Mouse (Mus musculus) myocyte (in vitro differentiated cells): ENCODE results near the gene Zfp655. TPM values are rescaled to one million over a fixed set of nuclear protein-coding genes. Genes with fewer than 3 reads are reported as not detected.
"Not testable (repeated sequence)": the region's sequence is repeated elsewhere in the genome, so short reads cannot be mapped to it uniquely, and the experiment has no call there.

ENCODE experiments used
- H3K27me3 ChIP-seq: one replicate; pipeline ENCODE4 v1.6.1; 2011; ENCODE audit not compliant: control insufficient read depth, insufficient read depth, insufficient read length
- H3K36me3 ChIP-seq: one replicate; pipeline ENCODE4 v1.6.1; 2011; ENCODE audit not compliant: control insufficient read depth, insufficient read depth
- H3K4me2 ChIP-seq: one replicate; pipeline ENCODE4 v1.6.1; 2011; ENCODE audit warnings: low read depth, control low read depth
- H3K4me3 ChIP-seq: one replicate; pipeline ENCODE4 v1.5.1; 2011; ENCODE audit warnings: mild to moderate bottlenecking, control low read depth, moderate library complexity
- H3K79me2 ChIP-seq: one replicate; pipeline ENCODE4 v1.6.1; 2011; ENCODE audit not compliant: control insufficient read depth, insufficient read depth
- H3ac ChIP-seq: one replicate; pipeline ENCODE4 v1.6.1; 2011; ENCODE audit not compliant: control insufficient read depth, insufficient read length
- CEBPB ChIP-seq: IDR thresholded peaks from 2 replicates; pipeline ENCODE4 v1.6.1; 2011; ENCODE audit warnings: mild to moderate bottlenecking, moderate library complexity; ENCODE audit not compliant: poor library complexity, insufficient read depth, severe bottlenecking
- E2F4 ChIP-seq: IDR thresholded peaks from one replicate; pipeline ENCODE4 v1.6.1; 2011; ENCODE audit warnings: mild to moderate bottlenecking, control low read depth, moderate library complexity; ENCODE audit not compliant: insufficient read depth
- MAX ChIP-seq: IDR thresholded peaks from one replicate; pipeline ENCODE4 v1.6.1; 2011; ENCODE audit warnings: low read depth, mild to moderate bottlenecking, control low read depth
- MYOD1 ChIP-seq, 3 experiments: IDR thresholded peaks; one replicate each; pipeline ENCODE4 v1.6.1; 2011; ENCODE audit warnings: control low read depth in 2 of 3, low read depth in 2 of 3, mild to moderate bottlenecking in 2 of 3, moderate library complexity in 1 of 3; ENCODE audit not compliant: insufficient read length in 2 of 3, control insufficient read depth in 1 of 3
- MYOG ChIP-seq, 3 experiments: IDR thresholded peaks; one replicate each; pipeline ENCODE4 v1.6.1; 2011; ENCODE audit warnings: control low read depth in 2 of 3, low read depth in 2 of 3, mild to moderate bottlenecking in 2 of 3; ENCODE audit not compliant: insufficient read length in 2 of 3, control insufficient read depth in 1 of 3, insufficient read depth in 1 of 3
- POLR2A ChIP-seq: IDR thresholded peaks from one replicate; pipeline ENCODE4 v1.6.1; 2011; ENCODE audit warnings: low read depth, mild to moderate bottlenecking, control low read depth, moderate library complexity; ENCODE audit not compliant: insufficient read length
- POLR2AphosphoS2 ChIP-seq: IDR thresholded peaks from one replicate; pipeline ENCODE4 v1.6.1; 2011; ENCODE audit warnings: low read depth, control low read depth; ENCODE audit not compliant: insufficient read length
- REST ChIP-seq: IDR thresholded peaks from one replicate; pipeline ENCODE4 v1.6.1; 2011; ENCODE audit warnings: mild to moderate bottlenecking, control low read depth, moderate library complexity; ENCODE audit not compliant: insufficient read depth, insufficient read length
- SRF ChIP-seq: IDR thresholded peaks from one replicate; pipeline ENCODE4 v1.6.1; 2011; ENCODE audit warnings: low read depth; ENCODE audit not compliant: control insufficient read depth, insufficient read length
- TCF12 ChIP-seq: IDR thresholded peaks from one replicate; pipeline ENCODE4 v1.6.1; 2011; ENCODE audit warnings: mild to moderate bottlenecking, control low read depth; ENCODE audit not compliant: poor library complexity, insufficient read depth, severe bottlenecking
- TCF3 ChIP-seq: IDR thresholded peaks from one replicate; pipeline ENCODE4 v1.6.1; 2011; ENCODE audit warnings: low read depth, control low read depth; ENCODE audit not compliant: insufficient read length
- USF1 ChIP-seq: IDR thresholded peaks from one replicate; pipeline ENCODE4 v1.6.1; 2011; ENCODE audit warnings: low read depth, mild to moderate bottlenecking, control low read depth, moderate library complexity
- polyA plus RNA-seq: library from polyadenylated mRNA; unstranded; fragments of >200 nt; fragmentation: generic; extraction: Trizol; gene quantifications from one replicate; pipeline ENCODE4 v1.2.1, GENCODE M21; 2012; ENCODE audit warnings: missing spikeins

The Zfp655 gene
- polyA plus RNA-seq, 1 experiment = 11.5 TPM

DNA sequence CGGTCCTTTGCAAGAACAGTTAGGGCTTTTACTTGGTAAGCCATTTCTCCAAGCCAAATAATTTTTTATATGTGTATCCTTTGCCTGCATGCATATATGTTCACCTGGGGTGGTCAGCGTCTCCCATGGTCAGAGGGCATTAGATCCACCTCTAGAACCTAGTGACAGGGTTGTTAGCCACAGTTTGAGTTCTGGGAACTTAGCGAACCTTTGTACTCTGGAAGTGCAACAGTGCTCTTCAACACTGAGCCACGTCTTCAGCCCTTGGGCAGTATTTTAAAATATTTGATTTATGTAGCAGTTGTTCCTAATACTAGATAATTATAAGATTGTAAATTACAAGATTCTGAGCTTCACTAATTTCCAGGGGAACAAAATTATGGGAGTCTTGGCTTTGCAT is 874 bp upstream of the Zfp655 start:
- TF ChIP-seq POLR2A = no peak
- TF ChIP-seq POLR2AphosphoS2 = no peak
- no peak for TF ChIP-seq MAX
- TF ChIP-seq USF1 = no peak
- no peak for TF ChIP-seq E2F4
- no peak for TF ChIP-seq TCF12
- no peak for TF ChIP-seq SRF
- TF ChIP-seq CEBPB = no peak
- TF ChIP-seq MYOD1 (IDR thresholded peaks at IDR 0.05; ENCODE audit: control insufficient read depth in 1 of 3, insufficient read length in 2 of 3, low read depth in 2 of 3) = no peak
- TF ChIP-seq REST = no peak
- TF ChIP-seq TCF3 = no peak
- no peak for TF ChIP-seq MYOG (IDR thresholded peaks at IDR 0.05; ENCODE audit: control insufficient read depth in 1 of 3, insufficient read depth in 1 of 3, insufficient read length in 2 of 3, low read depth in 2 of 3)
- H3ac ChIP-seq = no peak overlapping the region
- peaks cover 15% of the 10 kb centered on the region for H3K36me3 ChIP-seq
- peak overlapping the region; percentile 71 for H3K4me3 ChIP-seq
- peaks cover 41% of the 10 kb centered on the region for H3K79me2 ChIP-seq
- H3K27me3 ChIP-seq = no peaks in the 10 kb centered on the region
- peak overlapping the region; percentile 95 for H3K4me2 ChIP-seq

DNA sequence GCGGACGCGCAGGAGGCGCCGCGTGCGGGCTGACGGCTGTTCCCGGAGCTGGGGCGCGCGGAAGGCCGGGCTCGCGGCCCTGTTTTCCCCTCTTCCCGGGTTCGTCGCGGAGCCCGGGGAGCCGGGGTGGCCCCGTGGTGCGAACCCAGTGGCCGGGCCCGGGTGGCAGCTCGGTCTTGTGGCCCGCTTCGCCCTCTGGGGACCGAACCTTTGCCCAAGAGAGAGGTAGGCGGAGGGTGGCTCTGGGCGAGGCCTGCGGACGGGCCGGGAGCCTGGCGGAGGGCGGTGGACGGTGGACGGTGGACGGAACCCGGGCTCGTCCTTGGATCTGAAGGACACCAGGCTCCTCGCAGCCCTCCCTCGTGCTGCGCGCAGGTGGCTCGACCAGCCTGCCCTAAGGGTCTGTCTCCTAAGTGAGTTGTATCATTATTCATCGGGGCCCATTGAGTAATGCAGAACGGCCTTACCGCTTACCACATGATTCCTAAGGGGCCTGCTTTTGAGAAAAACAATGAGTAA is 437 bp downstream of the Zfp655 start:
- Histone ChIP-seq H3K4me3 (peak overlapping the region; percentile 71), H3ac (peak overlapping the region; percentile 64), H3K36me3 (peaks cover 18% of the 10 kb centered on the region), H3K79me2 (peaks cover 54% of the 10 kb centered on the region), H3K4me2 (peak overlapping the region; percentile 66), H3K27me3 (no peaks in the 10 kb centered on the region)
- no peak for TF ChIP-seq POLR2AphosphoS2
- no peak for TF ChIP-seq REST
- TF ChIP-seq MAX = no peak

DNA sequence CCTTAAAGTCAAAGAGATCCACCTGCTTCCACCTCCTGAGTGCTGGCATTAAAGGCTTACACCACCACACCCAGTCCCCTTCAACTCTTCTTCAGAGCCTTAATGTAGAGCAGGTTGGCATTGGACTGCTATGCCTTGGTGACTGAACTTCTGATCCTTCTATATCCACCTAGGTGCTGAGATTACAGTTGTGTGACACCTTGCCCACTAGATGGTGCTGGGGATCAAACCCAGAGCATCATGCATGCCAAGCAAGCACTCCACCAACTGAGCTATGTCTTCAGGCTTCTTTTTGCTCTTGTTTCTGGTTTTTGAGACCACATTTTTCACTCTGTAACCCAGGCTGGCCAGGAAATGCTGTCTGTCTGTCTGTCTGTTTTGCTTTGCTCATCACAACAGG is 3.1 kb downstream of the Zfp655 start:
- Histone ChIP-seq H3K79me2 (peaks cover 73% of the 10 kb centered on the region), H3K4me2 (no peak overlapping the region), H3K4me3 (no peak overlapping the region), H3ac (no peak overlapping the region), H3K27me3 (no peaks in the 10 kb centered on the region), H3K36me3 (peaks cover 37% of the 10 kb centered on the region)
- TF ChIP-seq TCF3 = no peak
- TF ChIP-seq POLR2AphosphoS2 = no peak
- TF ChIP-seq MAX = no peak
- TF ChIP-seq TCF12 = no peak
- TF ChIP-seq MYOD1 (IDR thresholded peaks at IDR 0.05; ENCODE audit: control insufficient read depth in 1 of 3, insufficient read length in 2 of 3, low read depth in 2 of 3) = no peak
- TF ChIP-seq SRF = no peak
- TF ChIP-seq USF1 = no peak
- TF ChIP-seq MYOG (IDR thresholded peaks at IDR 0.05; ENCODE audit: control insufficient read depth in 1 of 3, insufficient read depth in 1 of 3, insufficient read length in 2 of 3, low read depth in 2 of 3) = no peak
- no peak for TF ChIP-seq E2F4
- no peak for TF ChIP-seq POLR2A
- TF ChIP-seq CEBPB = no peak
- TF ChIP-seq REST = no peak

DNA sequence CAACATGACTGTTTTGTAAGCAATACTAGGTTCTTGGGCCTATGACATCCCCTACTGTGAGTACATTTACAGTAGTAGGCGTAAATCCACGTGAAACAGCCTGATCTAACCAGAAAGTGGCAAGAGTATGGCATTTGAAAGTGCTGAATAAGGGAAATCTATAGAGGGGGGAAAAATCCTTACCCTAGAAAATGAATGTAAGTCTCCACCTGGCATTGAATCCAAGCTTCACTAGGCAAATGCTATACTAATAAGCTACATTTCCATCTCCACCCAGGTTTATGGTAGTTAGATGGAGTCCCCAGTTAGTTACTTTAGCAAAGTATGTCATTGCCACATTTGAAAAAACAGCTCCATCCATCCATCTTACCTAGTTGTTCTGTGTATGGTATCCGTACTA is 18.0 kb downstream of the Zfp655 start:
- H3K79me2 ChIP-seq = peaks cover 4% of the 10 kb centered on the region

GRCm38 (mm10) chr5:145273568-145273967 is 42.1 kb downstream of the Zfp655 start:
- not testable (repeated sequence) for H3K36me3 ChIP-seq, H3K27me3 ChIP-seq, H3K4me3 ChIP-seq, H3K4me2 ChIP-seq, H3K79me2 ChIP-seq, H3ac ChIP-seq

More for the DNA sequence above, 18.0 kb downstream of the Zfp655 start:
- Histone ChIP-seq H3K4me3 (no peak overlapping the region), H3ac (no peak overlapping the region), H3K27me3 (no peaks in the 10 kb centered on the region), H3K36me3 (peaks cover 31% of the 10 kb centered on the region), H3K4me2 (no peak overlapping the region)
- TF ChIP-seq USF1 (no peak), TCF3 (no peak), MYOG (IDR thresholded peaks at IDR 0.05; ENCODE audit: control insufficient read depth in 1 of 3, insufficient read depth in 1 of 3, insufficient read length in 2 of 3, low read depth in 2 of 3) (no peak), REST (no peak), TCF12 (no peak), POLR2AphosphoS2 (no peak), E2F4 (no peak), MAX (no peak), POLR2A (no peak), SRF (no peak), CEBPB (no peak), MYOD1 (IDR thresholded peaks at IDR 0.05; ENCODE audit: control insufficient read depth in 1 of 3, insufficient read length in 2 of 3, low read depth in 2 of 3) (no peak)
